ENCODE assay signal across 21 mouse cellular contexts in genomic region chr17:85528105-85529004, GRCm38 (mm10).
DNase-seq lines count a peak whose midpoint lies in the region; ATAC-seq and TF ChIP-seq lines count a peak whose summit lies in the region.
"Had no signal": no experiment of that assay in that cellular context is flagged by ENCODE, and none has a peak within 500 bp of the region (broad histone marks: within the 10 kb centered on the region; RNA-seq: fewer than 3 reads in every experiment).

No protein-coding gene starts in this region.

- H3K9ac ChIP-seq in forebrain, embryonic 14.5 days (ENCODE audit: low read length): no peak overlapping the region
- no peak overlapping the region for H3K9ac ChIP-seq in forebrain, postnatal 0 days
- no peak overlapping the region for H3K9ac ChIP-seq in midbrain, embryonic 12.5 days (replicated peaks)
- H3K9ac ChIP-seq in midbrain, embryonic 14.5 days (replicated peaks; ENCODE audit: low read length): no peak overlapping the region
- H3K9ac ChIP-seq: embryonic facial prominence, embryonic 15.5 days; forebrain, embryonic 12.5 days; hindbrain, embryonic 12.5 days had no signal

- H3K4me1 ChIP-seq in forebrain, embryonic 14.5 days (ENCODE audit: control insufficient read depth, insufficient read depth, low read length): peaks cover 8% of the 10 kb centered on the region; the same call in 1 of the 2 replicates
- H3K4me1 ChIP-seq in forebrain, postnatal 0 days (ENCODE audit: insufficient read depth): no peaks in the 10 kb centered on the region
- peaks cover 18% of the 10 kb centered on the region for H3K4me1 ChIP-seq in midbrain, embryonic 12.5 days
- H3K4me1 ChIP-seq in midbrain, embryonic 10.5 days: peaks cover 23% of the 10 kb centered on the region
- peaks cover 4% of the 10 kb centered on the region; the same call in 1 of the 2 replicates for H3K4me1 ChIP-seq in midbrain, embryonic 14.5 days (ENCODE audit: control insufficient read depth, insufficient read depth, low read length)
- H3K4me1 ChIP-seq: embryonic facial prominence, embryonic 15.5 days; hindbrain, embryonic 12.5 days had no signal

- H3K4me3 ChIP-seq in forebrain, embryonic 14.5 days (ENCODE audit: low read depth, low read length): no peak overlapping the region
- H3K4me3 ChIP-seq in forebrain, postnatal 0 days (ENCODE audit: low read depth, low read length): no peak overlapping the region
- no peak overlapping the region for H3K4me3 ChIP-seq in midbrain, embryonic 12.5 days
- H3K4me3 ChIP-seq in midbrain, embryonic 10.5 days: no peak overlapping the region
- H3K4me3 ChIP-seq in midbrain, embryonic 14.5 days (replicated peaks; ENCODE audit: low read depth, low read length): no peak overlapping the region
- H3K4me3 ChIP-seq: embryonic facial prominence, embryonic 15.5 days; erythroblast, embryonic 14.5 days; forebrain, embryonic 12.5 days; hindbrain, embryonic 12.5 days had no signal

- intact Hi-C loops in left cerebral cortex, postnatal 36 days (cut with DNase I): no loop called here

- H3K27me3 ChIP-seq in forebrain, embryonic 14.5 days (replicated peaks; ENCODE audit: control insufficient read depth, insufficient read depth, low read length): no peaks in the 10 kb centered on the region
- no peaks in the 10 kb centered on the region for H3K27me3 ChIP-seq in forebrain, postnatal 0 days (ENCODE audit: insufficient read depth, low read length)
- peaks cover 86% of the 10 kb centered on the region for H3K27me3 ChIP-seq in midbrain, embryonic 12.5 days
- H3K27me3 ChIP-seq in midbrain, embryonic 10.5 days (ENCODE audit: low read depth, poor library complexity, severe bottlenecking): peaks cover 70% of the 10 kb centered on the region
- peaks cover 43% of the 10 kb centered on the region for H3K27me3 ChIP-seq in midbrain, embryonic 14.5 days (ENCODE audit: control insufficient read depth, insufficient read depth, low read length)
- H3K27me3 ChIP-seq: embryonic facial prominence, embryonic 15.5 days had no signal

- no peak overlapping the region for H3K4me2 ChIP-seq in forebrain, embryonic 14.5 days (ENCODE audit: low read length)
- no peak overlapping the region for H3K4me2 ChIP-seq in forebrain, postnatal 0 days (ENCODE audit: low read depth)
- no peak overlapping the region for H3K4me2 ChIP-seq in midbrain, embryonic 12.5 days (replicated peaks)
- no peak overlapping the region for H3K4me2 ChIP-seq in midbrain, embryonic 14.5 days (ENCODE audit: low read length)
- H3K4me2 ChIP-seq: embryonic facial prominence, embryonic 15.5 days; forebrain, embryonic 12.5 days; hindbrain, embryonic 12.5 days had no signal

- peak; percentile 18 for DNase-seq in forebrain, embryonic 14.5 days (ENCODE audit: low spot score)
- DNase-seq in forebrain, postnatal 0 days: no peak
- DNase-seq in midbrain, embryonic 10.5 days (ENCODE audit: low spot score): no peak
- DNase-seq in midbrain, embryonic 14.5 days: peak; percentile 59
- DNase-seq in retina, embryonic 14.5 days (ENCODE audit: low spot score): peak; percentile 45
- DNase-seq in left cerebral cortex, postnatal 36 days (ENCODE audit: low spot score in 2 of 2): no peak
- DNase-seq in ovary, postnatal 14 days (ENCODE audit: low spot score): no peak
- DNase-seq: adrenal gland, adult 2 months; adrenal gland, postnatal 25 days; cerebellum, adult 2 months; cerebellum, postnatal 25 days; gastrocnemius, postnatal 10 days; heart, postnatal 10 days; heart, postnatal 4 days had no signal

- 0 out of 2 replicates have a peak, but pooled peaks have one; percentile 20 for ATAC-seq in forebrain, embryonic 14.5 days
- ATAC-seq in forebrain, postnatal 0 days: no peak
- peak; percentile 76 for ATAC-seq in midbrain, embryonic 12.5 days (ENCODE audit: low FRiP score, low read depth)
- ATAC-seq in midbrain, embryonic 14.5 days (ENCODE audit: low FRiP score, low TSS enrichment): no peak
- ATAC-seq: hindbrain, embryonic 16.5 days; inflammation-experienced regulatory T-cells, adult 6 months had no signal

- no peak overlapping the region for H3K27ac ChIP-seq in forebrain, embryonic 14.5 days (ENCODE audit: low read depth, low read length)
- no peak overlapping the region for H3K27ac ChIP-seq in forebrain, postnatal 0 days (ENCODE audit: low read depth, low read length)
- no peak overlapping the region for H3K27ac ChIP-seq in midbrain, embryonic 12.5 days (replicated peaks)
- no peak overlapping the region for H3K27ac ChIP-seq in midbrain, embryonic 10.5 days (replicated peaks)
- H3K27ac ChIP-seq in midbrain, embryonic 14.5 days (replicated peaks; ENCODE audit: low read depth, low read length): no peak overlapping the region
- H3K27ac ChIP-seq: embryonic facial prominence, embryonic 15.5 days; forebrain, embryonic 12.5 days; hindbrain, embryonic 12.5 days had no signal

- H3K9me3 ChIP-seq in forebrain, embryonic 14.5 days (replicated peaks; ENCODE audit: control insufficient read depth, low read length): no peaks in the 10 kb centered on the region
- H3K9me3 ChIP-seq in forebrain, postnatal 0 days (ENCODE audit: low read length): no peaks in the 10 kb centered on the region
- no peaks in the 10 kb centered on the region for H3K9me3 ChIP-seq in midbrain, embryonic 12.5 days
- H3K9me3 ChIP-seq in midbrain, embryonic 10.5 days (replicated peaks): no peaks in the 10 kb centered on the region
- no peaks in the 10 kb centered on the region for H3K9me3 ChIP-seq in midbrain, embryonic 14.5 days (ENCODE audit: control insufficient read depth, low read length)
- H3K9me3 ChIP-seq: embryonic facial prominence, embryonic 15.5 days; forebrain, embryonic 12.5 days; hindbrain, embryonic 12.5 days had no signal

- TF ChIP-seq CTCF in forebrain, postnatal 0 days (IDR thresholded peaks at IDR 0.05; ENCODE audit: low read depth): no peak

- no peaks in the 10 kb centered on the region for H3K36me3 ChIP-seq in forebrain, embryonic 14.5 days (ENCODE audit: control insufficient read depth, insufficient read depth, low read length)
- no peaks in the 10 kb centered on the region for H3K36me3 ChIP-seq in forebrain, postnatal 0 days (ENCODE audit: insufficient read depth)
- no peaks in the 10 kb centered on the region for H3K36me3 ChIP-seq in midbrain, embryonic 12.5 days
- H3K36me3 ChIP-seq in midbrain, embryonic 10.5 days: no peaks in the 10 kb centered on the region
- H3K36me3 ChIP-seq in midbrain, embryonic 14.5 days (ENCODE audit: control insufficient read depth, insufficient read depth, low read length): no peaks in the 10 kb centered on the region
- H3K36me3 ChIP-seq: embryonic facial prominence, embryonic 15.5 days; forebrain, embryonic 12.5 days; hindbrain, embryonic 12.5 days had no signal

- whole genome bisulfite sequencing in forebrain, embryonic 14.5 days: 27% methylated on average over 20 of the region's 20 CpGs
- 33% methylated on average over 20 of the region's 20 CpGs for WGBS in forebrain, postnatal 0 days
- 47% methylated on average over 20 of the region's 20 CpGs for WGBS in midbrain, embryonic 12.5 days
- 69% methylated on average over 20 of the region's 20 CpGs for WGBS in midbrain, embryonic 10.5 days
- WGBS in midbrain, embryonic 14.5 days: 26% methylated on average over 20 of the region's 20 CpGs

Comparison
In these comparisons a context has a peak if more than half of its experiments do, and no peak if none do; other contexts are left out.
1. ATAC-seq: peak in forebrain, embryonic 14.5 days (single experiment) and midbrain, embryonic 12.5 days (single experiment); none in forebrain, postnatal 0 days (single experiment) and midbrain, embryonic 14.5 days (single experiment).
2. DNase-seq: peak in forebrain, embryonic 14.5 days (single experiment), midbrain, embryonic 14.5 days (single experiment) and retina, embryonic 14.5 days (single experiment); none in forebrain, postnatal 0 days (single experiment), midbrain, embryonic 10.5 days (single experiment), left cerebral cortex, postnatal 36 days (0 of 2) and ovary, postnatal 14 days (single experiment).